Mouse (Mus musculus): ENCODE measurements around the gene Arhgap27. TPM values are rescaled to one million over a fixed set of nuclear protein-coding genes. Genes with fewer than 3 reads are reported as not detected.

Gene Arhgap27
- total and polyA plus RNA-seq, 3 experiments: 6.3 to 15.0 TPM; not detected in 1

- H3K27ac ChIP-seq (ENCODE audit: control insufficient read depth, low read depth, low read length): no peak overlapping the region
These were observed 17.3 kb downstream of the Arhgap27 start for GRCm38 (mm10) chr11:103346236-103346635.

GRCm38 (mm10) chr11:103345408-103346091 is 17.9 kb downstream of the Arhgap27 start:
- no peak overlapping the region for H3K27ac ChIP-seq (ENCODE audit: control insufficient read depth, low read depth, low read length)
- H3K9ac ChIP-seq (ENCODE audit: control insufficient read depth, low read depth, low read length, poor library complexity, severe bottlenecking): no peak overlapping the region
- H3K27me3 ChIP-seq (ENCODE audit: control insufficient read depth in 1 of 2, insufficient read depth in 2 of 2, low read length in 2 of 2): no peaks in the 10 kb centered on the region
- H3K9me3 ChIP-seq (replicated peaks; ENCODE audit: insufficient read depth, low read length): no peaks in the 10 kb centered on the region
- TF ChIP-seq ZMIZ1 (IDR thresholded peaks at IDR 0.05; ENCODE audit: low read depth, low read length) (no peak), UBTF (IDR thresholded peaks at IDR 0.05; ENCODE audit: borderline replicate concordance, insufficient read depth, low read depth, low read length) (no peak), RAD21 (IDR thresholded peaks at IDR 0.05; ENCODE audit: low read depth, low read length) (no peak), RCOR1 (IDR thresholded peaks at IDR 0.05; ENCODE audit: low read depth, low read length) (no peak), CHD2 (IDR thresholded peaks at IDR 0.05; ENCODE audit: low read length) (no peak), TBP (IDR thresholded peaks at IDR 0.05; ENCODE audit: low read depth, low read length) (no peak), KAT2A (conservative IDR thresholded peaks at IDR 0.05; ENCODE audit: low read depth, low read length) (no peak), JUND (IDR thresholded peaks at IDR 0.05; ENCODE audit: low read depth, low read length) (no peak), POLR2AphosphoS2 (IDR thresholded peaks at IDR 0.05; ENCODE audit: low read length) (no peak), CHD1 (IDR thresholded peaks at IDR 0.05; ENCODE audit: low read depth, low read length) (no peak), MYB (IDR thresholded peaks at IDR 0.05; ENCODE audit: low read depth, low read length) (no peak), ELF1 (IDR thresholded peaks at IDR 0.05; ENCODE audit: low read depth, low read length) (no peak), GABPA (IDR thresholded peaks at IDR 0.05; ENCODE audit: low read depth, low read length) (no peak), MEF2A (IDR thresholded peaks at IDR 0.05; ENCODE audit: extremely low read depth, insufficient replicate concordance, low read depth, low read length, poor library complexity, severe bottlenecking) (no peak), POLR2AphosphoS5 (IDR thresholded peaks at IDR 0.05; ENCODE audit: borderline replicate concordance, low read depth, low read length) (no peak), MAFK (IDR thresholded peaks at IDR 0.05; ENCODE audit: borderline replicate concordance, low read depth, low read length) (no peak), SMC3 (IDR thresholded peaks at IDR 0.05; ENCODE audit: low read depth, low read length) (no peak), EP300 (IDR thresholded peaks at IDR 0.05; ENCODE audit: low read depth in 1 of 2, low read length in 2 of 2) (no peak)
- peaks cover 0 to 12% of the 10 kb centered on the region in 2 experiments; a peak in 2 of 4 replicates for H3K36me3 ChIP-seq (ENCODE audit: control insufficient read depth in 1 of 2, insufficient read depth in 2 of 2, low read length in 2 of 2)
- DNase-seq (ENCODE audit: low read depth, low spot score): no peak
- H3K4me1 ChIP-seq (ENCODE audit: control insufficient read depth in 1 of 2, insufficient read depth in 2 of 2, low read length in 2 of 2): peaks cover 2 to 15% of the 10 kb centered on the region in 2 experiments
- H3K79me2 ChIP-seq (ENCODE audit: control insufficient read depth, insufficient read depth, low read length, poor library complexity): no peaks in the 10 kb centered on the region
- H3K4me3 ChIP-seq (ENCODE audit: control insufficient read depth in 1 of 2, insufficient read depth in 1 of 2, low read depth in 2 of 2, low read length in 2 of 2): no peak overlapping the region

More at GRCm38 (mm10) chr11:103346236-103346635, 17.3 kb downstream of the Arhgap27 start:
- no peaks in the 10 kb centered on the region for H3K79me2 ChIP-seq (ENCODE audit: control insufficient read depth, insufficient read depth, low read length, poor library complexity)
- H3K4me1 ChIP-seq (ENCODE audit: control insufficient read depth in 1 of 2, insufficient read depth in 2 of 2, low read length in 2 of 2): peaks cover 2 to 15% of the 10 kb centered on the region in 2 experiments
- no peaks in the 10 kb centered on the region for H3K9me3 ChIP-seq (replicated peaks; ENCODE audit: insufficient read depth, low read length)
- no peaks in the 10 kb centered on the region for H3K27me3 ChIP-seq (ENCODE audit: control insufficient read depth in 1 of 2, insufficient read depth in 2 of 2, low read length in 2 of 2)
- peaks cover 0 to 12% of the 10 kb centered on the region in 2 experiments; a peak in 2 of 4 replicates for H3K36me3 ChIP-seq (ENCODE audit: control insufficient read depth in 1 of 2, insufficient read depth in 2 of 2, low read length in 2 of 2)
- no peak for TF ChIP-seq EP300 (IDR thresholded peaks at IDR 0.05; ENCODE audit: low read depth in 1 of 2, low read length in 2 of 2)
- no peak for TF ChIP-seq NRF1 (IDR thresholded peaks at IDR 0.05; ENCODE audit: insufficient read depth, low read depth, low read length, poor library complexity, severe bottlenecking)
- TF ChIP-seq MAZ (IDR thresholded peaks at IDR 0.05; ENCODE audit: low read depth, low read length): no peak
- no peak for TF ChIP-seq POLR2A (IDR thresholded peaks at IDR 0.05; ENCODE audit: control insufficient read depth in 1 of 2, insufficient read depth in 1 of 2, low read depth in 1 of 2, low read length in 2 of 2, poor library complexity in 1 of 2)
- TF ChIP-seq POLR2AphosphoS5 (IDR thresholded peaks at IDR 0.05; ENCODE audit: borderline replicate concordance, low read depth, low read length): no peak
- TF ChIP-seq CHD1 (IDR thresholded peaks at IDR 0.05; ENCODE audit: low read depth, low read length): no peak
- no peak for TF ChIP-seq CTCF (IDR thresholded peaks at IDR 0.05 in 2 of 3, conservative IDR thresholded peaks at IDR 0.05 in 1 of 3; ENCODE audit: control insufficient read depth in 1 of 3, insufficient read depth in 1 of 3, low read depth in 2 of 3, low read length in 3 of 3, poor library complexity in 1 of 3, severe bottlenecking in 1 of 3)
- TF ChIP-seq TAL1 (IDR thresholded peaks at IDR 0.05; ENCODE audit: low read length): no peak
- no peak for TF ChIP-seq MEF2A (IDR thresholded peaks at IDR 0.05; ENCODE audit: extremely low read depth, insufficient replicate concordance, low read depth, low read length, poor library complexity, severe bottlenecking)
- no peak for TF ChIP-seq NELFE (IDR thresholded peaks at IDR 0.05; ENCODE audit: low read depth, low read length)
- no peak for TF ChIP-seq ZMIZ1 (IDR thresholded peaks at IDR 0.05; ENCODE audit: low read depth, low read length)
- TF ChIP-seq JUND (IDR thresholded peaks at IDR 0.05; ENCODE audit: low read depth, low read length): no peak
- no peak for TF ChIP-seq SIN3A (IDR thresholded peaks at IDR 0.05; ENCODE audit: low read length)
- no peak for TF ChIP-seq E2F4 (IDR thresholded peaks at IDR 0.05; ENCODE audit: borderline replicate concordance, low read depth, low read length)
- TF ChIP-seq USF1 (IDR thresholded peaks at IDR 0.05; ENCODE audit: low read depth, low read length): no peak
- TF ChIP-seq MXI1 (IDR thresholded peaks at IDR 0.05; ENCODE audit: low read depth, low read length): no peak
- TF ChIP-seq GATA1 (IDR thresholded peaks at IDR 0.05; ENCODE audit: low read depth, low read length): no peak; the same call in 1 of the 2 replicates
- no peak for TF ChIP-seq USF2 (IDR thresholded peaks at IDR 0.05; ENCODE audit: borderline replicate concordance in 1 of 2, insufficient read depth in 1 of 2, low read depth in 1 of 2, low read length in 2 of 2)
- peak; percentile 56 for DNase-seq (ENCODE audit: low read depth, low spot score)
- H3K4me3 ChIP-seq (ENCODE audit: control insufficient read depth in 1 of 2, insufficient read depth in 1 of 2, low read depth in 2 of 2, low read length in 2 of 2): 0 out of 4 replicates have a peak overlapping the region, but pooled peaks of 1 of the 2 experiments have one; percentile 35
- H3K9ac ChIP-seq (ENCODE audit: control insufficient read depth, low read depth, low read length, poor library complexity, severe bottlenecking): peak overlapping the region; percentile 46

Measured in MEL (cell line).